In genomic region chr11:34339693-34340092, GRCm38 (mm10) we compare ENCODE assay signal across 28 mouse cellular contexts. TPM values are rescaled to one million over a fixed set of nuclear protein-coding genes. Genes with fewer than 3 reads are reported as not detected.
"Had no signal": no experiment of that assay in that cellular context is flagged by ENCODE, and none has a peak within 500 bp of the region (broad histone marks: within the 10 kb centered on the region; RNA-seq: fewer than 3 reads in every experiment).

No protein-coding gene starts in this region.

- H3K9me3 ChIP-seq: hindbrain, embryonic 10.5 days; hindbrain, embryonic 12.5 days; intestine, embryonic 15.5 days; limb, embryonic 13.5 days; limb, embryonic 15.5 days; liver, embryonic 12.5 days had no signal

- H3K4me2 ChIP-seq: heart, embryonic 12.5 days; hindbrain, embryonic 12.5 days; hindbrain, embryonic 14.5 days; intestine, embryonic 15.5 days; limb, embryonic 13.5 days; limb, embryonic 15.5 days; liver, embryonic 12.5 days had no signal

- H3K27me3 ChIP-seq: heart, embryonic 12.5 days; hindbrain, embryonic 12.5 days; intestine, embryonic 15.5 days; limb, embryonic 13.5 days; limb, embryonic 15.5 days; liver, embryonic 12.5 days had no signal

- ATAC-seq: hindbrain, embryonic 16.5 days; inflammation-experienced regulatory T-cells, adult 6 months; intestine, embryonic 15.5 days; intestine, postnatal 0 days; liver, embryonic 12.5 days had no signal

- H3K36me3 ChIP-seq: heart, embryonic 12.5 days; hindbrain, embryonic 10.5 days; hindbrain, embryonic 12.5 days; intestine, embryonic 15.5 days; limb, embryonic 13.5 days; limb, embryonic 15.5 days; liver, embryonic 12.5 days had no signal

- H3K27ac ChIP-seq: gastrocnemius, adult 2 months; heart, adult 2 months; hindbrain, embryonic 10.5 days; hindbrain, embryonic 12.5 days; hindbrain, embryonic 14.5 days; intestine, embryonic 15.5 days; layer of hippocampus, adult 2 months; left cerebral cortex, adult 2 months; limb, embryonic 13.5 days; limb, embryonic 15.5 days; liver, embryonic 12.5 days; liver, embryonic 14.5 days had no signal

- H3K4me3 ChIP-seq: gastrocnemius, adult 2 months; heart, adult 2 months; heart, embryonic 12.5 days; hindbrain, embryonic 10.5 days; hindbrain, embryonic 12.5 days; intestine, embryonic 15.5 days; layer of hippocampus, adult 2 months; left cerebral cortex, adult 2 months; limb, embryonic 13.5 days; limb, embryonic 15.5 days; liver, embryonic 12.5 days had no signal

- H3K4me1 ChIP-seq: intestine, embryonic 15.5 days; liver, embryonic 12.5 days had no signal

- DNase-seq: gastrocnemius, adult 2 months; gastrocnemius, postnatal 10 days; gastrocnemius, postnatal 25 days; heart, adult 2 months; heart, postnatal 10 days; heart, postnatal 4 days; kidney, adult 18-20 months; kidney, adult 8-10 months; kidney, postnatal 10 days; kidney, postnatal 25 days; kidney, postnatal 4 days had no signal

- H3K9ac ChIP-seq: heart, embryonic 12.5 days; hindbrain, embryonic 12.5 days; hindbrain, embryonic 14.5 days; intestine, embryonic 15.5 days; limb, embryonic 13.5 days; limb, embryonic 15.5 days; liver, embryonic 12.5 days; liver, embryonic 14.5 days had no signal

RNA-seq across cellular contexts. Expression of gene Fam196b, which starts 25.1 kb away (rescaled TPM):
- total RNA-seq: granulocyte monocyte progenitor cell, adult 5-6 weeks; heart, adult 2 months; heart, postnatal 10 days; heart, postnatal 25 days; liver, adult 2 months had no signal
- polyA plus RNA-seq: liver, adult 2 months had no signal
